Mouse (Mus musculus) hindbrain, embryonic 14.5 days (tissue): ENCODE data around the gene Gm49361. TPM values are rescaled to one million over a fixed set of nuclear protein-coding genes. Genes with fewer than 3 reads are reported as not detected.
A peak's percentile ranks its signal among the peaks of the same experiment; 100 is the strongest.

Experiments
- ATAC-seq: fragments of 200-750 bp; cut with Nextera tagmentation; 2 replicates; pipeline ENCODE4 v1.8.0; 2017; ENCODE audit warnings: moderate number of reproducible peaks, mild to moderate bottlenecking, moderate TSS enrichment, moderate library complexity; ENCODE audit not compliant: low FRiP score
- DNase-seq: peaks from one replicate; pipeline ENCODE4 v3.0.0-alpha.2; 2015; ENCODE audit warnings: low spot score
- H3K27ac ChIP-seq: fragments of 300-500 bp; sonication (generic); 2 replicates; pipeline ENCODE4 v1.5.1; 2014; ENCODE audit warnings: mild to moderate bottlenecking, moderate library complexity
- H3K27me3 ChIP-seq: fragments of 300-500 bp; sonication (generic); 2 replicates; pipeline ENCODE4 v1.6.1; 2014; ENCODE audit warnings: mild to moderate bottlenecking, low read length, mixed read lengths; ENCODE audit not compliant: control insufficient read depth, insufficient read depth
- H3K36me3 ChIP-seq: fragments of 300-500 bp; sonication (generic); replicated peaks from 2 replicates; pipeline ENCODE4 v1.6.1; 2014; ENCODE audit not compliant: control insufficient read depth, insufficient read depth
- H3K4me1 ChIP-seq: fragments of 300-500 bp; sonication (generic); replicated peaks from 2 replicates; pipeline ENCODE4 v1.6.1; 2014; ENCODE audit warnings: antibody characterized with exemption, low read length, mixed read lengths; ENCODE audit not compliant: control insufficient read depth, insufficient read depth
- H3K4me2 ChIP-seq: fragments of 300-500 bp; sonication (generic); replicated peaks from 2 replicates; pipeline ENCODE4 v1.6.1; 2014; ENCODE audit warnings: mild to moderate bottlenecking, moderate library complexity
- H3K4me3 ChIP-seq: fragments of 300-500 bp; sonication (generic); replicated peaks from 2 replicates; pipeline ENCODE4 v1.5.1; 2014; ENCODE audit warnings: mild to moderate bottlenecking, low read length
- H3K9ac ChIP-seq: fragments of 300-500 bp; sonication (generic); 2 replicates; pipeline ENCODE4 v1.6.1; 2014
- H3K9me3 ChIP-seq: fragments of 300-500 bp; sonication (generic); 2 replicates; pipeline ENCODE4 v1.6.1; 2016; ENCODE audit warnings: low read length; ENCODE audit not compliant: control insufficient read depth
- WGBS: fragments of 180-500 bp; shearing (Covaris S2); extraction: QIAGEN DNeasy Blood & Tissue Kit; methylation state at CpG from one replicate; pipeline ENCODE4 v1.1.7; 2014; 5-methylcytosine and 5-hydroxymethylcytosine counted together
- polyA plus RNA-seq: library from polyadenylated mRNA; unstranded; fragments of >200 nt; fragmentation: Nextera tagmentation; extraction: Ambion mirVana; gene quantifications from 2 replicates; pipeline ENCODE4 v1.2.1, GENCODE M21; 2014

Gm49361 gene
- polyA plus RNA-seq, 1 experiment from 2014 or later, result not detected

DNA sequence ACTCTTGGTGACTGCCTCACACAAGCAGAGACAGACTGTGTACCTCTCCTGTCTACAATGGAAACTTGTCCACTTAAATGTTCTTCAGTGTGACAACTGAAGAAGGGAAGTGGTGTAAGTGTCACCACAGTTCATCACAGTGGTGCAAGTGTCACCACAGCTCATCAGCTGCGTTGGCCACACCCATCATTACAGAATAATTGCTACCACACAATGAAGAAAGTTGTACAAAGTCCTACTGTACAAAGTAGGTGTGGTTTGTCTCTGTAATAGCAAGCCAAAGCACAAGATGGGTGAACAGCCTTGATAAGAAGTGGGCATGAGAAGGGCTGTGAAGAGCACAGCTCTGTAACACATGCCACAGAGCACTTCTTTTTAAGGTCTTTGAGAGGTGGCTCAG lies 33.0 kb downstream of the Gm49361 start:
- Histone ChIP-seq H3K27me3 (no peaks in the 10 kb centered on the region), H3K36me3 (no peaks in the 10 kb centered on the region), H3K27ac (no peak overlapping the region), H3K4me3 (no peak overlapping the region), H3K4me1 (peaks cover 18% of the 10 kb centered on the region), H3K4me2 (no peak overlapping the region), H3K9me3 (no peaks in the 10 kb centered on the region), H3K9ac (no peak overlapping the region)
- 95% methylated on average over 1 of the region's 1 CpGs for WGBS
- no peak for ATAC-seq
- DNase-seq, result no peak

DNA sequence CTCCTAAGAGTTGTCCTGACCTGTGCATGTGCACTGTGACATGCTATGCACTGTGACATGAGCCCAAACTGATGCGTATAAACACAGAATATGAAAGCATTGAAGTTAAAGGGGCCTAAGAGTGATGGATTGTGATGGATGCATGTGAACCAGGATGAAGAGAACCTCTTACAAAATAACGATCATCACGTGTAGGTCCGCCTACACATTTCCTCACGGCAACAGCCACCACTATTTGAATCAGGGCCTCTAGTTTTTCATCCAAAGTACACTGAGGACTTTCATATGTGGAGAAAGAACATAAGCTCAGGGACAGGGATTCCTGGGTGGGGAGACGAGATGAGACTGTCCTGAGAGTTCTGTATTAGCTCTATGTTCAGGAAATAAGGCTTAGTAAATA lies 34.8 kb downstream of the Gm49361 start:
- no peak overlapping the region for H3K4me2 ChIP-seq
- peaks cover 23% of the 10 kb centered on the region for H3K4me1 ChIP-seq
- DNase-seq (no peak), ATAC-seq (no peak)
- H3K9me3 ChIP-seq, result no peaks in the 10 kb centered on the region
- H3K36me3 ChIP-seq, result no peaks in the 10 kb centered on the region
- no peaks in the 10 kb centered on the region for H3K27me3 ChIP-seq
- H3K4me3 ChIP-seq, result no peak overlapping the region
- H3K9ac ChIP-seq, result no peak overlapping the region
- 91% methylated on average over 6 of the region's 6 CpGs for WGBS
- no peak overlapping the region for H3K27ac ChIP-seq

DNA sequence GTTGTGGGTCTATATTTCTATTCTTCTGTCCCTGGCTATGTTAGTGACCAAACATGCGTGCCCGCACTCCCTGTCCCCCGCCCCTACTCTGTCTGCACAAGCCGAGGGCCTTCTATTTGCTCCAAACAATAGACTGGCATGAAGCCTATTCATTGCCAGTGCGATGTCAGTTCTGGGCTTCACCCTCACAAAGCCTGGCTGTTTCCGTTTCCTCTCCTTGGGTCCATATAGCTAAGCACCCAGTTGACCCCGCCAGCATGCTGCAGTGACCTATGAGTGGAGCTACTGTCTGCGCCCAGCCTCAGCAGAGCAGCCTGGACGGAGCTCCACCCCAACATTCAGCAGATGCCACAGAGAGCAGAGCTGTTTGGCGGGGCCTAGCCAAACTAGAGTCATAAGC lies 36.7 kb downstream of the Gm49361 start:
- Histone ChIP-seq H3K4me1 (peaks cover 23% of the 10 kb centered on the region), H3K27ac (no peak overlapping the region), H3K4me3 (no peak overlapping the region), H3K9me3 (no peaks in the 10 kb centered on the region), H3K4me2 (no peak overlapping the region), H3K27me3 (no peaks in the 10 kb centered on the region), H3K9ac (no peak overlapping the region), H3K36me3 (no peaks in the 10 kb centered on the region)
- 12% methylated on average over 10 of the region's 10 CpGs for WGBS
- ATAC-seq, result peak; percentile 51; the same call in 1 of the 2 replicates
- DNase-seq, result no peak

DNA sequence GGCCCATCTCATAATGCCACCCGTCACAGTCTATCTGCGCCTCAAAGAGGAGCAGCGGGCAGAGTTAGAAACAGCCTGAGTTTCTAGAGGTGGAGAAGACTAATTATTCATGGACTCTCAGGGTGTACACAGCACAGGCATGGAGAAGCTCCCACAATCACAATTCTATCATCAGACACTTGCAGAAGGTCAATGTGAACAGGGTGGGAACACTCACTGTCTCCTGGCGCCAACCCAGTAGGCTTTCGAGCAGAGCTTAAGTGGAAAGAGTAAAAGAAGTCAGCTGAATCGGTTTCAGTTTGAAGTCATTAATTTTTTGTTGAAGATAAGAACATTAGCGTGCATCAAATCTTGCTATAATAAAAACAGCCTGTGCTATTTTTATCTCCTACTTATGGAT lies 37.3 kb downstream of the Gm49361 start:
- WGBS, result 65% methylated on average over 7 of the region's 7 CpGs
- H3K27ac ChIP-seq, result no peak overlapping the region
- H3K9me3 ChIP-seq, result no peaks in the 10 kb centered on the region
- DNase-seq (no peak), ATAC-seq (no peak)
- no peak overlapping the region for H3K4me2 ChIP-seq
- no peak overlapping the region for H3K9ac ChIP-seq
- H3K4me1 ChIP-seq, result peaks cover 23% of the 10 kb centered on the region
- H3K4me3 ChIP-seq, result no peak overlapping the region
- H3K27me3 ChIP-seq, result no peaks in the 10 kb centered on the region
- H3K36me3 ChIP-seq, result no peaks in the 10 kb centered on the region

DNA sequence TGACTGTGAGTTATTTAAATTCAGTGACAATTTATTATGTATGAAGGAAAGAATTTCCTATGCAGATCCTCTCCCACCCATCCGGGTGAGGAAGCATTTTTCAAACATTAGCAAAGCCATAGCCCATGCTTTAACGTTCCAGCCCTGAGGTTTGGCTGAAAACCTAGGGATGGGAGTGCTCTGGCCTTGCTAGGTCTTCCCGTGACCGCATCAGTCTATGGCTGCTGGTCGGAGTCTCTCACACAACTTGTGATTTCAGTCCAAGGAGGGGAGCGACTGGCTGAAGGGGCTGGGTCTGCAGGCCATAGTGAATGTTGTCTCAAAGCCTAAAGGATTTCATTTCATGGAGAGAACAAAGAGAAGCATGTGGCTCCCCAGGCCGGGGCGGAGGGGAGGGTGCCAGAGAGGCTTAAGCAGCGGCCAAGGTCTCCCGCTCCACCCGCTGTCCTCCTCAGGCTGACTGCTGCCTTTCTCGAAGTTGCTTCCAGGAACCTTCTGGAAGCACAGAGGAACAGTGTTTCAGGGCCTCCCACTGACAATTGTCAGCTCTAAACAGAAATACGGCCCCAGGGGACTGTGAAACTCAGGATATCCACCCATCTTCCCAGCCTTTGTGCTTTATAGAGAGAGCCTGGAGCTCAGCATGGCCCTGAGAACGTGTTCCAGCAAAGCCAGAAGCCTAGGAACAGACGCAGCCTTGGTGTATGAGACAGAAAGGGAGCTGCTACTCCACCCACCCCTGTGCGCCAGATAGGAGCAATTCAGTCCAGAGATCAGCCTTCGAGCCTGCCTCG lies 38.6 kb downstream of the Gm49361 start:
- peak; percentile 31 for DNase-seq
- 36% methylated on average over 18 of the region's 18 CpGs for WGBS
- Histone ChIP-seq H3K9me3 (no peaks in the 10 kb centered on the region), H3K4me2 (no peak overlapping the region), H3K27ac (peak overlapping the region; percentile 56), H3K36me3 (no peaks in the 10 kb centered on the region), H3K9ac (peak overlapping the region; percentile 6; the same call in 1 of the 2 replicates), H3K4me3 (no peak overlapping the region), H3K4me1 (peaks cover 23% of the 10 kb centered on the region), H3K27me3 (no peaks in the 10 kb centered on the region)
- ATAC-seq, result peak; percentile 34; the same call in 1 of the 2 replicates

DNA sequence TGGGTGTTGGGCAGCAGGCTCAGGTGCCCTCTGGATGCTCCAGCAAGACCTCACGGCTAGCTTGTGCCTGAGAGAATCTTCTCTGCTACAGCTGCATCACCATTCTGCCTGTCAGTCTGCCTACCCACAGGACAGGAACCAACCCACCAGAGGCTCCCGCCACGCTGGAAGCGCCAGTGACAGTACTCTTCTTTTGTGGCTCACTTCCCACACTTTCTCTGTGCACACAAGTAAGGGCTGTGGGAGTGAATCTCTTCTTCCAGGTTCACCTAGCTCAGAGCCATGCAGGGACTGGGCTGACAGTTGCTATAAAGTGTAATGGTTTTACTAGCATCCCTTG lies 39.2 kb downstream of the Gm49361 start:
- WGBS, result 64% methylated on average over 4 of the region's 4 CpGs
- Histone ChIP-seq H3K4me2 (no peak overlapping the region), H3K4me3 (no peak overlapping the region), H3K4me1 (peaks cover 23% of the 10 kb centered on the region), H3K27ac (no peak overlapping the region), H3K27me3 (no peaks in the 10 kb centered on the region), H3K9ac (no peak overlapping the region), H3K36me3 (no peaks in the 10 kb centered on the region), H3K9me3 (no peaks in the 10 kb centered on the region)
- ATAC-seq (no peak), DNase-seq (no peak)

DNA sequence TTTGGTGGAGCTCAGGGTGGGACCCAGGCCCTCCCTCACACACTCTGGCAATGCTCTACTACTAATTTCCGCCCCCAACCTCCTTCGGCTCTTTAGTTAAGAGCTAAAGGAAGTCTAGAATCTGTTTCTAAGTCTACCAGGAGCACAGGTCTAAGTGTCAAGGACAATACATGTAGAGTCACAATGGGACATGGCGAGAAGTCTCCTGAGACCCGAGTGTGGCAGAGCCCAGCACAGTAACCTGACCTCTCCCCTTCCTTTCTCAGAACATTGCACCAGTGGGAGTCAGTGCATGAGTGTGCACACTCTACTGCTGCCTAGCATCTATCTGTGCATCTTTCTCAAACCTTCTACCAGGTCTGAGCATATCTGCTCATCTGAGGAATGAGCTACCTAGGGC lies 40.1 kb downstream of the Gm49361 start:
- ATAC-seq (no peak), DNase-seq (no peak)
- Histone ChIP-seq H3K4me1 (peaks cover 23% of the 10 kb centered on the region), H3K9me3 (no peaks in the 10 kb centered on the region), H3K27me3 (no peaks in the 10 kb centered on the region), H3K4me3 (no peak overlapping the region), H3K36me3 (no peaks in the 10 kb centered on the region), H3K9ac (no peak overlapping the region), H3K4me2 (no peak overlapping the region), H3K27ac (no peak overlapping the region)
- WGBS, result 95% methylated on average over 4 of the region's 4 CpGs

DNA sequence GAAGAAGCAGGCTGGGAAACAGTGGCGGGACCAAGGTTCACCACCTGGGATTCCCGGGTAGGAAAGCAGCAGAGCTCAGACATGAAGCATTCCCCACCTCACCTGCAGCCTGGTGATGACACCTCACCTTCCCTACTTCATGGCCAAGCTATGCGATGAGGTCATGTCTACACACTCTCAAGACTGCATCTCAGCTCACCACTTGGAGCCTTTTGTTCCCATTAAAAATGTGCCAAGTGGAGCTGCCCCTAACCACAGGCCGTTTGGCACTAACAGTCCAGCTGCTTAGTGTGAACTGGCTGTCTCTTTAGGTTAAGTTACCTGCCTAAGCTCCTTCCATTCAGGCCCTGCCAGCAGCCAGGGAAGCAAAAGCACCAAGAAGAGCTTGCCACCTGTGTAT lies 40.8 kb downstream of the Gm49361 start:
- no peak overlapping the region for H3K9ac ChIP-seq
- no peak overlapping the region for H3K4me3 ChIP-seq
- 85% methylated on average over 4 of the region's 4 CpGs for WGBS
- H3K27me3 ChIP-seq, result no peaks in the 10 kb centered on the region
- DNase-seq (no peak), ATAC-seq (no peak)
- H3K36me3 ChIP-seq, result peaks cover 5% of the 10 kb centered on the region
- no peak overlapping the region for H3K4me2 ChIP-seq
- no peaks in the 10 kb centered on the region for H3K9me3 ChIP-seq
- no peak overlapping the region for H3K27ac ChIP-seq
- peaks cover 23% of the 10 kb centered on the region for H3K4me1 ChIP-seq

DNA sequence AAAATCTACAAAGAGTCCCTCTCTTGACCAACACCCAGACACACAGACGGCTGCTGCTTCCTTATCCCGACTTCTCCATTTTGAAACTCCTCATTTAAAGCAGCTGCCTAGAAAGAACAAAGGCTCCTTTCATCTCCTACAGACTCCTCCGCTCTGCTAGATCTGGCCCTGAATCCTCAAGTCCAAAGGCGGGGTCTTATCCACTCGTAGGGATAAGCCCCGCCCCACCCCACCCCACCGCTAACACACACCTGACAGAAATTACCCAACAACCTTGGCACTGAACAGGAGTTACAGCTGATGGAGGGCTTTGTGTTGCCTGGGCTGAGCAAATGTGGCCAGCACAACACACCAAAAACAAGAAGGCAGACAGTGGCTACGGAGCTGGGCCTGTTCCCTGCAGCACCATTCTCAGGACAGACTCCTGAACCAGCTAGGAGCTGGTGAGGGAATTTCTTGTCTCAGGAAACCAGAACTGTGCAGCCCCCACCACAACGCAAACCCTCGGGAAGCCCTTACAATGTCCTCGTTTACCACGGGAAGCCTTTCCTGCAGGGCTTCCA lies 43.9 kb downstream of the Gm49361 start:
- peak overlapping the region; percentile 56 for H3K27ac ChIP-seq
- 59% methylated on average over 12 of the region's 12 CpGs for WGBS
- H3K4me3 ChIP-seq, result no peak overlapping the region
- H3K9ac ChIP-seq, result no peak overlapping the region
- DNase-seq, result no peak
- peaks cover 28% of the 10 kb centered on the region for H3K36me3 ChIP-seq
- no peaks in the 10 kb centered on the region for H3K27me3 ChIP-seq
- ATAC-seq, result peak; percentile 44; the same call in 1 of the 2 replicates
- H3K9me3 ChIP-seq, result no peaks in the 10 kb centered on the region
- H3K4me1 ChIP-seq, result peaks cover 3% of the 10 kb centered on the region; the same call in 1 of the 2 replicates
- no peak overlapping the region for H3K4me2 ChIP-seq
